Mouse (Mus musculus) heart, adult 11 months (tissue): Measurements from ENCODE around the gene Tmem126b.

Experiments
- DNase-seq: peaks from one replicate; pipeline ENCODE4 v3.0.0; 2022

Tmem126b gene

DNA sequence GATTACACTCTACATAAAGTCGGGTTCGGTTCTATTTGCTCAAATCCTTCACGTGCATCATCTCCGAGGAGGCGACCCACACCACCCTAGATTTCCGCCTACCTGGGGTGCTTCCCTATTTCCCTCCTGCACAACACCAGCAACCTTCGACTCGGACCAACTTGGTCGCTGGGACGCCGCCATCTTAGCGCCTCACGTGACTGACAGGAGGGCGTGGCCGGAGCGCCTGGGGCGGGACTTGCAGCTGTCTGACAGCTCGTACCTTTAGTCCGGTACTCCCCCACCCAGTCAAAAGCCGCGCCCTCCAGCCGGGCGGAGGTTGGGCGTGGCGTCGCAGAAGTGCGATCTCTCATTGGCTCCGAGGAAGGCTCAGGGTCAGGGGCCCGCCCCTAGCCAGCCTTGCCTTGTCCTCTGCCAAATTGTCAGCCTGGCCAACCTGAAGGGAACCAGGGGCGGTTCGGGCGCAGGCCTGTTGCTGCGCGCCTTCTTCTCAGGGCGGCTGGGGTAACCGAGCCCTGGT lies at the start of gene Tmem126b:
Tmem126b (minus strand) TSS at position 209 of the 520 bp plus-strand sequence.
- DNase-seq, result peak; percentile 100

DNA sequence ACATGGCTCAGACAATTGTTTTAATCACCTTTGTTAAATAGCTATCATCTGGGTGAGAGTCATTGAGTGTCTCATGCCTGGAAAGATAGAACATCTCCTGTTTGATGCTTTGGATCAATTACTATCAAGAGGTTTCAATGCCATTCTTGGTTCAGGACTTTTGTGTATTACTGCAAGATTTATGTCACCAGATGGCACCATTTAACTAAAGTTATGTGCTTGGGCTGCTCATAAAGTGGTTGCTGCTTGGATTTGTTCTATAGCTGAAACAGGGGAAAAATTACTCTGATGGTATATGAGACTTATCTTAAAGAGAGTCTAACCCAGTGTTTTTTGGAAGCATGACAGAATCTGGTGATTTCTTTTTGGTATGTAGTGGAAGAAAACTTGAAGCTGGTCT lies 36.5 kb upstream of the Tmem126b start:
- DNase-seq, result no peak

DNA sequence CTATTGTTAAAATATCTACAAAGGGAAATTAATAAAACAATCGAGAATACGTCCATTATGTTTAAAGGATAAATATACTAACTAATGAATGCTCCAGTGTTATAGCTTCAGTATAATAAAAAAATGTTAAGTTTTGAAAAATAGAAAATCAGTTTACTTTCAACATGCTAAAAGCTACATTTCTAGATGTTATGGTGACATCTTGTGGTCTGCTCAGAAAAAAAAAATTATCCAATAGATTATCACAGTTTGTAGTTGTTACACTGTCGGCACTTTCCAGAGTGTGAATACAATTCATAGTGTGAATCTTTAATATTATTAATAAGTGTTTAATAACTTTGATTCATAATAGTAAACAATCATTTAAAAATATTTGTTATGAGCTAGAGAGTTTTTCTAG lies 32.3 kb upstream of the Tmem126b start:
- no peak for DNase-seq

DNA sequence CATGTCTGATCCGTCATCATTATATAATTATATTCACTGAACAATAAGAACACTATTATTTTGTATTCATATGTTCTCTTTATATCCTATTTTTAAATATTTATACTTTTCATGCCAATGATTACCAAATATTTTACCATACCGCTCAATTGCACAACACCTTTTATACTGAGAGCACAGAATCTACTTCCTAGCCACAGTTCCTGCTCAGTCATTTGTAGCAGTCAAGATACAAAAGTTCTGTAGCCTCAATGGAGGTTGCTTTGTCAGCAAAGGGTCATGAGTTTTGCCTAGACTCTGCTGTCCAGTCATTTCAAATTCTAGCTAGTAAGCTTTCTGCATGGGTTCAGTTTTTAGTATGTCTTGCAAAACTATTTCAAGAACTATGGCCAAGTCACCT lies 6.8 kb upstream of the Tmem126b start:
- DNase-seq, result no peak

DNA sequence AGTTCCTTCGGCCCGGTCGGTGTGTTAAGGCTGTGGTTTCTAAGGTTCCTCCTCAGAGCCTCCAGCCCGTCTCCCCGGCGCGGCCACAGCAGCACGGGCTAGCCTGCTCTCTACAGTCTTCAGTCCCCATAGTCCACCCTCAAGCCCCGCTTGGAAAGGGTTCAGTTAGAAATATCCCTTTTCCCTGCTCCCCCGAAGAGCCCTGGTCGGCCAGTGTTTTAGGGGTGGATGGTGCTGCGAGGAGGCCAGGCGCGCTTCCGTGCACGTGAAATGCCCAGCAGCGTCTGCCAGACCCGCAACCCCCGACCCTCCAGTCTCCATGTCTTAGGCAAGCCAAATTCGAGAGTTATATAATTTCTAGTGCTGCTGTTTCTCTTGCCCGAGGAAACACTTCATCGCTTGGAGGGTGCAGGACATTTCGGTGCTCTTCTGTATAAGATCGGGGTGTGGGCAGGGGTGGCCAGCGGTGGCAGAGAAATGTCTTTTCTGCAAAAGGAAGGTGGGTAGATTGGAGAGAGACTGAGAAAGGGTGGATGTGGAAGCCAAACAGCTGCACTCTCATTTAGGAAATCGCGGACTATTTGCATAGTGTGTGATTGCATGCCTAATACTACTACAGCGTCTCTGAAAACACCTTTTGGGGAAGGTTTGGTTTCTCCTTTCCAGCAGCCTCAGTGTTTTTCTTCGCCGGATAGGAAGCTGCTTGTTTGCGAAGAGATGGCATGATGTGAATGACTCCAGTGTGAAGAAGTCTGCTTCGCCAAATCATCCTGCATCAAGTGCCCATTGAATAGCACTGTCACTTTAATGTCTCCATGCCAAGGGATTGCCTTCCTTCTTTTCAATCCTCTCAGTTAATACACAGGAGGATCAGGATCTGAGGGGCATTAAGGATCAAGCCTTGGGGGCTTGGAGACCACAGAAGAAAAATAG lies 778 bp upstream of the Tmem126b start, which contains the start of gene Dlg2:
Dlg2 (plus strand) TSS at position 360 of the 933 bp plus-strand sequence.
- DNase-seq, result no peak

DNA sequence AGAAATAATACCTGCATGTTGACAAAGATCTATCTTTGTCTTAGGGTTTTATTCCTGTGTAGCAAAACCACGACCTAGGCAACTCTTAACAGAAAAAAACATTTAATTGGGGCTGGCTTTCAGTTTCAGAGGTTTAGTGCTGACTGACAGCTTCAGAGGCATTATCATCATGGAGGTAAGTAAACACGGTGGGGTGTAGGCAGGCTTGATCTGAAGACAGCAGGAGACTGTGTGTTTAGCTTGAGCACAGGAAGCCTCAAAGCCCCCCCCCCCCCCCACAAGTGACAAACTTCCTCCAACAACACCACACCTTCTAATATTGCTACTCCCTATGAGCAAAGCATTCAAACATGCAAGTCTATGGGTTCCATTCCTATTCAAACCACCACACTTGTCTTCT lies 2.3 kb downstream of the Tmem126b start:
- DNase-seq, result no peak

DNA sequence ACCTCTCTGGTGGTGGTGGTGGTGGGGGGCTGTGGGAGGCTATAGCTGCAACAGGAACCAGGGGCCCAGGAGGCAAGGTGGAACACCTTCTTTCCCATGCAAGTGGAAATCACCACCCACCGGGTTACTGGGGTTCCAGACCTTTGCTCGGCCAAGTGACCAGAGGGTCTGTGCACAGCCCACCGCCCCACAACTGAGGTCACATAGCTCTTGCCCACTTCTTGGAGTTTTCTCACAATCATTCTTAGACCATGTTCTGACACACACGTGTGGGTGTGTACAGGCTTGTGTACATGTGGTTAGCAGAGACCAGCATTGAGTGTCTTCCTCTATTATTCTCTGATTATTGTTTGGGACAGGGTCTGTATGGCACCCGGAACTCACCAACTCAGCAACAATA lies 14.4 kb downstream of the Tmem126b start:
- peak; percentile 65 for DNase-seq

DNA sequence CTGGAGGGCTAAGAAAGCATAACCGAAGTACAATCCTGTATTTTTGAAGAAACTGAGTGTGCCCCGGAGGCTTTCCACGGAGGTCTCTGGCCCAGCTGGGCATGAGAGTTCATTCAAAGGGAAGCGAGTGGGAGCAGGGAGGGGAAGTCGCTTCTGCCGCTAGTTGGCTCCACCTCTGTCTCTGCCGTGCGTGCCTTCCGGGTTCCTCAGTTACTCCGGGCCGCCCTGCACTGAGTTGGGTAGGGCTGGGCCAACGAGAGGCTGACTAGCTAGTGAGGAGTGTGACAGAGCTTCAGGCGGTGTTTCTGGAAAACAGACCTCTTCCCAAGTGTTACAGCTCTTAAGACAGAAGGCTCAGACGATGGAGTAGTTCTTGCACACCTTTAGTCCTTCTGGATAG lies 14.9 kb downstream of the Tmem126b start:
- peak; percentile 95 for DNase-seq

DNA sequence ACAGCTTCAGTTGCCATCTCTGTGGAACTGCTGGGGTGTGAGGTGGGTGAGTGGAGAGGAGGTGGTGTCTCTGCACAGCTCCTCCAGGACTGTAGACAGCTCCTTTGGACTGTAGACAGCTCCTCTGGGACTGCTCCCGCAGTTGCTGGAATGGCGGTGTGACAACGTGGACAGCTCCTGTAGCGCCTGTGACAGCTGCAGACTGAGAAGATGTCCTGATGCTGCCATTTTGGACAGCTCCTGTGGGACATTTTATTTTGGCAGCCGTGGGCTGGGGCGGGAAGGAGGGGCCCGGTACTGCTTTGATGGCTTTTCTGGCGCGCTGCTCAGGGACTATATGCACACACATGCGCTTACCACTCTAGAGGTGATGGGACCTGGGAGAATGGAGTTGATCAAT lies 15.5 kb downstream of the Tmem126b start:
- DNase-seq, result peak; percentile 89

DNA sequence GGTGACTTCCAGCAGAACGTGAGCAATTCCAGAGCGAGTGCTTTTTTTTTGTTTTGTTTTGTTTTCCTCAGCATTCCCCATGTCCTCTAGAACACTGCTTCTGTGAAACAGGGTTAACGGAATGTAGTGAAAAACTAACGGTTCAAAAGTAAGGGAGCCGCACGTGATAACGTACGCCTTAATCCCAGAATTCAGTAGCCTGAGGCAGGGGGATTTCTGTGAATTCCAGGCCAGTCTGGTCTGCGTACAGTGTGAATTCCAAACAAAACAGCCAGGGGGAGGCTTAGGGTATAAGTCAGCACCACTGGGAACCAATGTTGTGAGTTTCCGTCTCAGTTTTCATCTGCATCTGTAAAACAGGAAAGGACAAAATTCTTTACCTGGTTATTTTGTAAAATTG lies 18.3 kb downstream of the Tmem126b start:
- peak; percentile 89 for DNase-seq

DNA sequence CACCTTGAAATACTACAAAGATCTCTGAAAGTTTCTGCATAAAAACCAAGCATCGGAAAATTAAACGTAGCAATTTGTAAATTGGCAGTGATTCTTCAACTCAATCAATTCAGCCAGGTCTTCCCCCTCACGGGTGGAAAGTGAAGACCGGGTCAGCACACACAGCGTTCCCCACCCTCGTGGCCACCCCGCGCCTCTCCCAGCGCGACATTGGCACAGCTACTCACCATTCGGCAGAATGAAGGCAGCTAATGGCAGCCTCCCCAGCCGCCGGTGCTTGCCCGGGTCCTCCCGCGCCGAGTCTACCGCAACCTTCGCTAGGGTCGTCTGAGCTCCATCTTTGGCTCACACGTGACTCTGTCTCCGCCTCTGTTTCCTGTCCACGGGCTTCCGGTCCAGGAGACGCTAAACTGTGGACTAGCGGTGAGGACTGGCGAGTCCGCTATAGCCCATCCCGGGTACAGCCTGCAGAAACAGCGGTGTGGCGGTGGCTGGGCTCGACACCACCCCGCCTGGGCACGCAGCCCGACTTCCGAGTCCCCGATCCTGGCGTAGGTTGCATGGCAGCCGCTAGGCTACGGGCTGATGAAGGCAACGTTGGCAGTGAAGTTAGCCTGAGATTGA lies 18.8 kb downstream of the Tmem126b start, which contains the start of gene Tmem126a:
Tmem126a (minus strand) TSS at position 385 of the 624 bp plus-strand sequence.
- peak; percentile 99 for DNase-seq

DNA sequence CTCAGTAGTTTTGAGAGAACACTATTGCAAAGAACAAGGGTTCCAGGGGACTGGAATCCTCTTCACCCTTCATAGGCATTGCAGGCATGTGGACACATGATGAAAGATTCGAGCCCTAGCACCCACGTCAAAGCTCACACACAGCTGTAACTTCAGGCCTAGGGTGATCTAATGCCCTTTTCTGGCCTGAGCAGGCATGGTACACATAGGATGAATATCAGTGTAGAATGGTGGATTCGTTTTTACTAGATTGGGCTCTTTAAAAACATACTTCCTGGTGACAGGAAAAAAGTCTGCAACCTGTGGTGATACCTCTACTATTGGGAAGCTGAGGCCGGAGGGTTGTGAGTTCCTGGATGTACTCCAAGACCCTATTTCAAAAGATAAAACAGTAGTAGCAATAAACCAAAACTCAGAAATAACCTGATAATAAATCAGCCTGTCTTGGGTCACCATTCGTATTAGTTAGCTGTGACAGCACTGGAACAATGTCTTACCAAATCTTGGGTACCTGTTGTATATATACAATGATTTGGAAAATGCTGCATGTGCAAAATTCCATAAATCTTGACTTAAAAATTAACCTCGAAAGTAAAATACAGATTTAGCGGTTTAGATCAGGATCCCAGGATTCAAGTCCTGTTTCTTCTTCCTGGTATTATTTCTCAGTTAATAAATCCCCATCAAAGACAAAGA lies 19.5 kb downstream of the Tmem126b start:
- peak; percentile 77 for DNase-seq

DNA sequence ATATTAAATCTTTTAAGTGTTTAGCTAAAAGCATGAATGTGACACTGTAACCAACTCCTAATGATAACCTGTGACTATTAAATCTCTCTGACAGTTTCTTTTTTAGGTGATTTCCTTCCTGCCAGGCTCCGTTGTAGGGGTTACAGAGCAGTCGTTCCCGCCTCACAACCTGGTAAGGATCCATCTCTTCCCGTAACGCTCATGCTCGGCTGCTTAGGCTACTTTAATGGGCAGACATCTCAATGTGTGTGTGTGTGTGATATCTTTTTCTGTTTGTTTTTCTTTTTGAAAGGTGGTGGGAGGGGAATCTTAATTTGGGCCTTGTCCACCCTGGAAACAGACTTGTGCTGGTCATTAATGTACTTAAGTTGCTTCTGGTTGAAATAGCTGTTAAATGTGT lies 31.6 kb downstream of the Tmem126b start:
- DNase-seq, result peak; percentile 84

DNA sequence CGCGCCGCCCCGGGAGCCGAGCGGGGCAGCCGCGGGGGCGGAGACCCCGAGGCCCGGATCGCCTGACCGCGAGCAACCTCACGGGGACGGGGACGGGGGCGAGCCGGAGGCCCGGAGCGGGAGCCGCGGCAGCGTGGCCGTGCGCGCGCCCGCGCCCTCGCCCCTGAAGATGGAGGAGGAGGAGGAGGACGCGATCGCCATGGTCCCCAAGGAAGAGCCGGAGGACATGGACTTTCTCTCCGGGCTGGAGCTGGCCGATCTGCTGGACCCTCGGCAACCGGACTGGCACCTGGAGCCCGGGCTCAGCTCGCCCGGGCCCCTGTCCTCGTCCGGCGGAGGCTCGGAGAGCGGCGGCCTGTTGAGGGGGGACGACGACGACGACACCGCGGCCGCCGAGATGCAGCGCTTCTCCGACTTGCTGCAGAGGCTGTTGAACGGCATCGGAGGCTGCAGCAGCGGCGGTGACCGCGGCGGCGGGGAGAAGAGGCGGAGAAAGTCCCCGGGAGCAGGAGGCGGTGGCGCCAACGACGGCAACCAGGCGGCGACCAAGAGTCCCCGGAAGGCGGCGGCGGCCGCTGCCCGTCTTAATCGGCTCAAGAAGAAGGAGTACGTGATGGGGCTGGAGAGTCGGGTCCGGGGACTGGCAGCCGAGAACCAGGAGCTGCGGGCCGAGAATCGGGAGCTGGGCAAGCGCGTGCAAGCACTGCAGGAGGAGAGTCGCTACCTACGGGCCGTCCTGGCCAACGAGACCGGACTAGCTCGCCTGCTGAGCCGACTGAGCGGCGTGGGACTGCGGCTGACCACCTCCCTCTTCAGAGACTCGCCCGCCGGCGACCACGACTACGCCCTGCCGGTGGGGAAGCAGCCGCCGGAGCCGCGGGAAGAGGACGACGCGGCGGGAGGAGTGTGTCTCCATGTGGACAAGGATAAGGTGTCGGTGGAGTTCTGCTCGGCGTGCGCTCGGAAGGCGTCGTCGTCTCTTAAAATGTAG lies 32.4 kb downstream of the Tmem126b start:
- DNase-seq, result peak; percentile 98

DNA sequence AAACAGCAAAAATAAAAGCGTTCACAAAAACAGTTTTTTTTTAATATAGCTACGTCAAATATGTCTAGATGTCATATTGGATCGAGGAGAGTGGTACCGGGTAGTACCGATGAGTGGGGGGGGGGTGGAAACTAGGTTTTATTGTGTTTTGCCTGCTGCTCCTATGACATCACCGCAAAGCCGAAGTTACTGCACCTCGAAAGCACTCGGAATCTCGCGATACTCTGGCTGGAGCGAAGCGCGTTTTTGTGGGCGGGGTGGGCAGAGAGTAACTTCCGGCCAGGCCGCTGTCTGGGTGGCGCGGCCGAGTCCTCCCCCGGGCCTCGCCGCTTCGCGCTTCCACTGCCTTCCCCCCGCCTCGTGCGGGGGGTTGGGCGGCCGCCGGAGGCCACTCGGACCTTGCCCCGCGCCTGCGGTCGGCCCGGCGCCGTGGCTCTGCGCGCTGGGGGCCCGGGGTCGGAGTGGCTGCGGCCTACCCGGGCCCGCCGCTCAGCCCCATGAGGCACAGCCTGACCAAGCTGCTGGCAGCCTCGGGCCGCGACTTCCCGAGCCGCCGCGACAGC lies 33.2 kb downstream of the Tmem126b start, which contains the start of gene Crebzf:
Crebzf (plus strand) TSS at position 212 of the 563 bp plus-strand sequence.
- DNase-seq, result peak; percentile 100

DNA sequence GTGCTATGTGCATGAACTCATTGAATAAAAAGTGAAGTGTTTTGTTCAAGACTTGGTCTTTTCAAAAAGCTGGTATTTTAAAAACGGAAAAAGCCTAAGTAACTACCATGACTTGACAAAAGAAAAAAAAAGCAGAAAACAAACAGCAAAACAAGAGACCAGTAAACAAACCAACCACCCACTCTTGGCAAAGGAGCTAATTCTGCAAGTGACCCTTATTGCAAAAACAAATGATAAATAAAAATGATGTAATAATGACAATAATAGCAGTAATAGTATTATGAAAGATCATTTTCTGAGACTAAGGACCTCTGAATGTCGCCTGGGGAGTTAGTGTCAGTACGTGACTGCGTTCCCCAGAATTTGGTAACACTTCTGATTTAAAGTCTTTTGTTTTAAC lies 33.7 kb downstream of the Tmem126b start:
- no peak for DNase-seq

DNA sequence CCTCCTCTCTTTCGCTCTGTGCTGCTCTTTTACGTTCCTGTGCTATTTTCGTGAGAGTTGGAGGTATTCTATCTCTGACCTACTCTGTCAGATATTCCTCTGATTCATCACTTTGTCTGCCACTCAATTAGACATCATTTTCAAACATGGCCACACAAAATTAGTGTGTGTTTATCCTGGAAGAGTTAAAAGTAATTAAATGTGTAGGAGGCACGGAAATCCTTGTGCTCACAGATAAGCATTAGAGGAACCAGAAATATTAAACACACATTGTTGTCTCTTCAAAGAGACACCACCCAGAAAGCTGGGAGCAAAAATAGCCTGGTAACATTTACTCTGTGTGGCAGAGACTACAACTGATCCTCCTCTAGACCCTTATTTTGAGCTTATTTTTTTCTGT lies 35.8 kb downstream of the Tmem126b start:
- DNase-seq, result no peak

DNA sequence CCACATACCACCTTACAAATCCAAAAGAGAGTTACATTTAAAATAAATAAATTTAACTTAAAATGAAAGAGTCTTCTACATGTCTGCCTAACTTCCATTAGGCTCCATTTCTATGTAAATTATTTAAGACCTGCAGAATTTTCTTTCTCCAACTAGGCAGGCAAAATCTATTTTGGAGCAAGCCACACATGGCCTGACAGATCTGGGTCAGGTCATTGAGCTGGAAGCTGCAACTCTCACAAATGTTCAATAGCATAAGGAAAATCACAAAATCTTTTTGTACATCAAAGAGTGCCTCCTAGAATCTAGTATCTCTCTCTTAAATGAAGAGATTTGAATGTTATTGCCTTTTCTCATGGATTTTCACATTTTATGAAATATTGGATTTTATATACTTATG lies 43.6 kb downstream of the Tmem126b start:
- no peak for DNase-seq

DNA sequence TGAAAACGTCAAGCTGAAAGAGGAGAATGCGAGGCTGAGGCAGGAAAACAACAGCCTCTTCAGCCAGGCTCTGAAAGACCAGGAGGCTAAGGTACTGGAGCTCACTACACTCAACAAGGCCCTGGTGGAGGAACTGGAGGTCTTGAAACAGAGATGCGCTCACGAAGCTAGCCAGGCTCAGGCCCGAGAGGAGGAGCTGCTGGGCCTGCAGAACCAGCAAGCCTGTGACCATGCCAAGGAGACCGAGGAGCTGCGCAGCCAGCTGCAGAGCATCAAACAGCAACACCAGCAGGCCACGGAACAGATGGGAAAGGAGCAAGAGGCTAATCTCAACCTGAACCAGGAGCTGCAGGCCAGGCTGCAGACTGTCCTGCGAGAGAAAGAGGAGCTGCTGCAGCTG lies 48.8 kb downstream of the Tmem126b start:
- DNase-seq, result peak; percentile 95

DNA sequence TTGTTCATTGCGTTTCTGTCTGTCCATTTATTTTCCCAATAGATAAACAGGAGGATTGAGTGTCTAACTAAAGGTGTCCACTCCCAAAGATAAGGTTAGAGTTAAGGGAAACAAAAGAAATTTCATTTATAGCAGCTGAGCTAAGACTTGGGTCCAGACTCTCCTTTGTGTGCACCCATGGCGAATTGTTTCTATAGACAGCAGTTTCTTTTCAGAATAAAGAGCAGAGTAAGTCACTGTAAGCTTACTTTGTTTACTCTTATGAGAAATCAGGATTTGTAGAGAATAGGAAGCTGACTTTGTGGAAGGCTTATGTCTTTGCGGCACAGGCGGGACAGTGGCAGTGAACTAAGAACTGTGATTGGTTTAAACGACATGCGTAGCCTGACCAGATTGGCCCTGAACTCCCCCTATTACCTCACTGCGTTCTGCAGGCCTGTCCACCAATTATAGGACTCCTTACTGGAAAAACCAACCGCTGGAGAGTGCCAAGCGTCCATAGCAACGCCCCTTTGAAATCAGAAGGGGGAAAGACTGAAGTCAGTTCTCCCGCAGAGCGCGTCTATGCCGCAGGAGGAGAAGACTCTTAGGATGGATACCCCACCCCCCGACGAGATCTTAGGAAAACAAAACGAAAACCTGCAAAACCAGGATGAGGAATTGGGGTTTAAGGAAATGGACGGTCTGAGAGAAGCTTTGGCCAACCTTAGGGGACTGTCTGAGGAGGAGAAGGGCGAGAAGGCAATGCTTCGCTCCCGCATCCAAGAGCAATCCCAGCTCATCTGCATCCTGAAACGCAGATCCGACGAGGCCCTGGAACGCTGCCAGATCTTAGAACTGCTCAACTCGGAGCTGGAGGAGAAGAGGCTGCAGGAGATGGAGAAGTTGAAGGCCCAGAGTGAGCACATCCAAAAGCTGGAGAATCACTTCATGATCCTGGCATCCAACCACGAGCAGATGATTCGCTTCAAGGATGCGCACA lies 49.5 kb downstream of the Tmem126b start, which contains the start of gene Ccdc89:
Ccdc89 (plus strand) TSS at position 558 of the 982 bp plus-strand sequence.
- DNase-seq, result peak; percentile 99
